Mouse (Mus musculus): ENCODE results near the gene Myzap.

- TF ChIP-seq CTCF (IDR thresholded peaks at IDR 0.05; ENCODE audit: control insufficient read depth, insufficient read depth, insufficient read length) (no peak), MYOD1 (IDR thresholded peaks at IDR 0.05; ENCODE audit: control insufficient read depth, insufficient read length, low read depth) (no peak)
These were observed 72.3 kb downstream of the Myzap start for GRCm38 (mm10) chr9:71519836-71520235.

All from C2C12 (cell line).